Mouse (Mus musculus) 416B (cell line): Measurements from ENCODE around the gene Acap3.

Experiments
- DNase-seq: peaks from one replicate; pipeline ENCODE4 v3.0.0; 2011; ENCODE audit warnings: low read depth

Acap3 gene

DNA sequence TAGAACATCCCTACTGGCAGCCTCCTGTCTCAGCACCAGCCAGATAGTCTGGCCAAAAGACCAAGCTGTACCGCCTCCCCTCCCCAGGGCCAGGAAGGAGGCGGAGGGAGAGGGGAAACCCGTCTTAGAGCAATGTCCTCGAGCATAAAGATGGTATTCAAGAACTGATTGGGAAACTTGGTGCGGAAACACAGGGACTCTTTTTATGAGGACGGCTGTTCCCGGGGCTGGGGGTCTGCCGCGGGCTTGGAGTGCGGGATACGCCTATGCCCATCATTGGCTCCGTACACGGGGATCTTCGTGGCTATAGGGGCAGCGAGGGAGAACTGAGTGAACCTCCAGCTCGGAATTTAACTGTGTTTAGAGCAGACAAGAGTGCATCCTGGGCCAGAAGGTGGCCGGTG is 51.4 kb downstream of the Acap3 start:
- DNase-seq = peak; percentile 17

DNA sequence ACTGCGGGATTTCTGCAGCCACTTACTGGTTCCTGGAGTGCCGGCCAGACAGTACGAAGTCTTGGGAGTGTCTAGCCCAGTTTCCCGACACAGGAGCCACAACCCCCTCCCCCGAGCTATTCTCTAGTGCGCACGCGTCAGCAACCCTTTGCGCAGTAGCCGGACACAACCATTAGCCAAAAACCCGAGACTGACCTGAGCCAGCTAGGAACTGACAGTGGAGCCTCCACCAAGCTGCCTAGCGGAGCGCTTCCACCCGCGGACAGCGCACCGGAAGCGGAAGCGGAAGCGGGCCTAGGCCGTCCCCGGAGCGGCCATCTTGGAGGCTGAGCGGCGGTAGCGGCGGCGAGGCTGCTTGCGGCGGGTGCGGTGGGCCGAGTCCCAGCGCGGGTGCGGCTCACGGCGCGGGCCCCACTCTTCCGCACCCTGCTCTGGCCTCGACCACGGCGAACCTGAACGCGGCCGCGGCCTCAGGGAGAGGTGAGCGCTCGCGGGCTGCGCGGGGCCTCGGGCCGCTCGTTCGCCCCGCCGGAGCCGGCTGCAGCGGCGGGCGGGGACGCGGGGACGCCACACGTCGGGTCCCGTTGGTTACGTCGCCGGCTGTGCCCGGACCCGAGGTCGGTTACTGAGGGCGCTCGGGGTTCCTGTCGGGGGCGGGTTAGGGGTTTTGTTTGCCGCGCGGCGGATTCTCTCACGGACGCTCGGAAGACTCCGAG is 52.1 kb downstream of the Acap3 start, which contains the start of gene Ube2j2:
Gene Ube2j2, plus strand, starts transcription at position 298 of the 716 bp plus-strand sequence.
- peak; percentile 96 for DNase-seq

DNA sequence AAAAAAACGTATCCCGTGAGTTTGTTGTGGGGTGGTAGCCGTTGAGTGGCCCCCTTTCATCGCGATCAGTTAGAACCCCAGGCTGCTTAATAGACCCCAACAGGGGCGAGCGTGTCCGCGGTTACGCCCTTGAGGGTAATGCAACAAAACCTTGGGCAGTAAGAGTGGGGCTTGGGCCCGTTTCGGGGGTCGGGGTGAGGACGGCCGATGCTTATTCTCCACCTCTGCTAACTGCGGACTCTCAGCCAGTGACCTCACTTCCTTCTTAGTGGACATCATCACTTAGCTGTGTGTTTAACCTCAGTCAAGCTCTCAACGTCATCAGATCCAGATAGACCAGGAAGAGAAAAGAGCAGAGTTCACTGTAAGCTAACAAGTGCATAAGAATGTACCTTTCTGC is 52.6 kb downstream of the Acap3 start:
- DNase-seq = peak; percentile 67

DNA sequence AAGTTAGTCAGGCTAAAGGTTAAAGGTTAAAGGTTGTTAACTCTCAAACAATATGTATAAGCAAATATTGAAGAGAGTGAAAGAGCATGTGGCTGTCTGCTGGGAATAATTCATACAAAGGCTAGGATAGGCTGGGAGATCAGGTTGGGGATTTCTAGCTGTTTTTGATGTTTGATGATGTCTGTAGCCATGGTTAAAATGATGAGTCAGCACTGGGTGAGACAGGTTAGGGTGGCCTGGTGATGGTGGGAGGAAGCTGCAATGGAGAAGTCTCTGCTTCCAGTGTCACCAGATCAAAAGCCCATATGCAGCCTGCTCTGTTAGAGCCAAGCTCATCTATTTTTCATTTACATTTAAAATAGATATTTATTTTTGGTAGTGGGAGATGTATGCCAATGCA is 55.5 kb downstream of the Acap3 start:
- no peak for DNase-seq

DNA sequence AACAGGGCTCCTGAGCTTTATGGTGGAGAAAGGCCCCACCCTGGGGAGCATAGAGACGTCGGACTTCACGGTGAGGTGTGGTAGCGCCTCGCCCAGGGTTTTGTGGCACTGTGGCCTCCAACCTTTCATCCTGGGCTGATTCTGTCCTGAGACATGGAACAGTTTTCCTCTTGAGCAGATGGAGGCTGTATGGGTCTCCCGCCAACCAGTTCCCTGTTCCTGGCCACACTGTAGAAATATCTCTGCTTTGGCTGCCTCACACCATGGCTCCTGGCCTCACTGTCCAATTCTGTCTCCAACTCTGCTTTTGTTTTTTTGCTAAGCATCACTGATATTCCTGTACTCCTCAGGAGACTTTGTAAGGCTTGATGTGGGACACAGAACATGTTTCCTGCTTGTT is 63.9 kb downstream of the Acap3 start:
- no peak for DNase-seq
